Mouse (Mus musculus) gastrocnemius, postnatal 25 days (tissue): ENCODE measurements around the gene Ankrd27. TPM values are rescaled to one million over a fixed set of nuclear protein-coding genes. Genes with fewer than 3 reads are reported as not detected.

Experiments
- DNase-seq: peaks from one replicate; pipeline ENCODE4 v3.0.0; 2022
- total RNA-seq, 2 experiments: library from RNA; stranded (reverse); gene quantifications; 1 replicate in 1 of 2; 2 replicates in 1 of 2; pipeline ENCODE4 v1.2.3; 2021

Gene Ankrd27
- total RNA-seq, 2 experiments from 2014 or later, result 7.9 to 11.1 TPM

DNA sequence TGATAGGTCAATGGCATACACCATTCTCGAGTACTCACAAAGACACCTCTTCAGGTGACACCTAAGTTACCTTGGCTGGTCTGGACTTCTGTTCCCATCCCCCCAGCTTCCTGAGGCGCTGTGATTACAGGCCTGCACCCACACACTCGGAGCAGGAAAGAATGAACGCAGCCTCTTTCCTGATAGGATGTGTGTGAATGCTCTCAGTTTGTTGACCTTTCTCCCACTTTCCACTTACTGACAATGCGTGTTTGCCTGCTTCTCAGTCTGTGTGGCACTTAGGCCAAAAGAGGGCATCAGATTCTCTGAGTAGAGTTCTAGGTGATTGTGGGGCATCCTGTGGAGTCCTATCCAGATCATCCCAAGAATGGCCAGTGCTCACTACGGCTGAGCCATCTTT lies 54.0 kb downstream of the Ankrd27 start:
- DNase-seq, result no peak

GRCm38 (mm10) chr7:35646317-35647081 lies 60.5 kb downstream of the Ankrd27 start:
- peak; percentile 12 for DNase-seq

DNA sequence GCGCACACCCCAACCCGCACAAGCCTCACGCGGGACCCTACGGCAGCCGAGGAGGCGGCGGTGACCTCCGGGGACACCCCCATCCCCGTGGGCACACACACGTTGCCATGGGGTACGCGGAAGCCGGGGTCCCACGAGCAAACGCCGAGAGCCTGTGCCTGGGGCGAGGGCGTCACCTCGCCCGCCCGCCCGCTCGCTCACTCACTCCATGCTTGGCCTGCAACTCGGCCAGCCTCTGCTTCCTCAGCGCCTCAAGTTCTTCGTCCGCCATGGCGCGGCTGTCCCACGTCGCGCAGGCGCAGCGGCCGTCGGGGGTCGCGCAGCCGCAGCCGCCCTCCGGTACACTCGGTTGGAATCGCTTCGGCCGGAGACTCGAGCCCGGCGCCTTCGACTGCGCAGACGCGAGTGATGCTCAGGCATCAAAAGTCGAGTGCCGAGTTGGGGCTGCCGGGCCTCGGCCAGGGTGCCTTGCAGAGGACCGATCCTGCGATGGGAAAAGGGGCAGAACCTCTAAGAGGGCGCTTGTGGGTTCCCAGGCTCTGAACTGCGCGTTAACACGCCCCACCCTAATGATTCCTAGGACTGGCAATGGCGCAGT lies 61.2 kb downstream of the Ankrd27 start, which contains the start of gene Pdcd5:
Gene Pdcd5 (minus strand): TSS at position 421 of the 598 bp plus-strand sequence.
- peak; percentile 95 for DNase-seq

GRCm38 (mm10) chr7:35648239-35649069 lies 62.4 kb downstream of the Ankrd27 start:
- DNase-seq, result no peak

- DNase-seq, result peak; percentile 39
Measured at GRCm38 (mm10) chr7:35649071-35649470, 63.0 kb downstream of the Ankrd27 start.

- DNase-seq, result peak; percentile 11
Measured at GRCm38 (mm10) chr7:35650716-35651410, 64.8 kb downstream of the Ankrd27 start.

DNA sequence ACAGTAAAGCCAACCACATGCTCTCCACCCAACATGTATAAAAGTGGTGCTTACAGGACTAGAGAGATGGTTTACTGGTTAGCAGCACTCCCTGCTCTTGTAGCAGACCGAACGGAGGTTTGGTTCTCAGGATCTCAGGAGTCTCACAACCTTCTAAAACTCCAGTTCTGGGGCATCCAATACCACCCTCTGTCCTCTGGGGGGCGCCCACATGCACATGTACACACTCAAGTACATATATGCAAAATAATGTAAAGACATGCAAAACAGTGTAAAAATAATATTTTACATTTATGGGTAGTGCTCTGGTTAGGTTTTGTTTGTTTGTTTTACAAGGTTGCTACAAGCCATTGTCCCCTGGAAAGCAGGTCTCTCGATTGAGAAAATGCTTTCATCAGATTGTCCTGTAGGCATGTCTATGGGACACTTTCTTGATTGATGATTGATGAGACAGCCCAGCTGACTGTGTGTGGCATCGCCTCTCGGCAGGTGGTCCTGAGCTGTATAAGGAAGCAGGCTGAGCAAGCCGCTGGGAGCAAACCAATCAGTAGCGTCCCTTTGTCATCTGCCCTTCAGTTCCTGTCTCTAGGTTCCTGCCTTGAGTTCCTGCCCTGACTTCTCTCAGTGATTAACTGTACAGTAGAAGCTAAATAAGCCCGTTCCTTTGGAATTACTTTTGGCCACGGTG lies 65.7 kb downstream of the Ankrd27 start:
- no peak for DNase-seq

- DNase-seq, result no peak
Measured at GRCm38 (mm10) chr7:35657829-35658228, 71.8 kb downstream of the Ankrd27 start.

DNA sequence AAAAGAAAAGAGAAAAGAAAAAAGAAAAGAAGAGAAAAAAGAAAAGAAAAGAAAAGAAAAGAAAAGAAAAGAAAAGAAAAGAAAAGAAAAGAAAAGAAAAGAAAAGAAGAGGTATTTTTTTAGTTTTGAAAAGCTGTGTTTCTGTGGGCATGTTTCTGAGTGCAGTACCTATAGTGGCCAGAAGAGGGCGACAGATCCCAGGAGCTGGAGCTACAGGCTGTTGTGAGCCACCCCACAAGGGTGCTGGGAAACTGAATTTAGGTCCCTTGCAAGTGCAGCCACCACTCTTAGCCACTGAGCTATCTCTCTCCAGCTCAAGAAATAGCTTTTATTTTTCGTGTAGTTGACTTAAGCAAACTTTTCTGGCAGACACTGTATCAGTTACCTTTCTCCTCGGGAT lies 73.1 kb downstream of the Ankrd27 start:
- no peak for DNase-seq

- no peak for DNase-seq
Measured at GRCm38 (mm10) chr7:35663790-35664376, 77.8 kb downstream of the Ankrd27 start.

- DNase-seq, result no peak
Measured at GRCm38 (mm10) chr7:35668066-35669041, 82.3 kb downstream of the Ankrd27 start.

DNA sequence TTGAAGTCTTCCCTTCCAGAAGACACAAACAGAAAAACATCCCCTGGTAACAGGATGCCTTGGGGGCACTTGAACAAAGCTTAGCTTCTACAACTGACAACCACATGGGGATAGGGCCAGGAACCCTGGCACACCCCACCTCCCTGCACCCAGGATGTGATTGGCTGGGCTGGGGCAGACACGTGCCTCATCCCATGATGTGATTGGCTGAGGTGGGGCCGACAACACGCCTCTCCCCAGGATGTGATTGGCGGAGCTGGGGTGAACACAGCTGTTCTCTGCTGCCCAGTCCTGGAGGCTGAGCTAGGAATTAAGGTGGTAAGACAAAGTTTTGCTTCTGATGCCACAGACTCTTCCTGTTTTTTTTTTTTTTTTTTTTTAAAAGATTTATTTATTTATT lies 92.9 kb downstream of the Ankrd27 start:
- DNase-seq, result no peak

GRCm38 (mm10) chr7:35681559-35681958 lies 95.5 kb downstream of the Ankrd27 start:
- no peak for DNase-seq

DNA sequence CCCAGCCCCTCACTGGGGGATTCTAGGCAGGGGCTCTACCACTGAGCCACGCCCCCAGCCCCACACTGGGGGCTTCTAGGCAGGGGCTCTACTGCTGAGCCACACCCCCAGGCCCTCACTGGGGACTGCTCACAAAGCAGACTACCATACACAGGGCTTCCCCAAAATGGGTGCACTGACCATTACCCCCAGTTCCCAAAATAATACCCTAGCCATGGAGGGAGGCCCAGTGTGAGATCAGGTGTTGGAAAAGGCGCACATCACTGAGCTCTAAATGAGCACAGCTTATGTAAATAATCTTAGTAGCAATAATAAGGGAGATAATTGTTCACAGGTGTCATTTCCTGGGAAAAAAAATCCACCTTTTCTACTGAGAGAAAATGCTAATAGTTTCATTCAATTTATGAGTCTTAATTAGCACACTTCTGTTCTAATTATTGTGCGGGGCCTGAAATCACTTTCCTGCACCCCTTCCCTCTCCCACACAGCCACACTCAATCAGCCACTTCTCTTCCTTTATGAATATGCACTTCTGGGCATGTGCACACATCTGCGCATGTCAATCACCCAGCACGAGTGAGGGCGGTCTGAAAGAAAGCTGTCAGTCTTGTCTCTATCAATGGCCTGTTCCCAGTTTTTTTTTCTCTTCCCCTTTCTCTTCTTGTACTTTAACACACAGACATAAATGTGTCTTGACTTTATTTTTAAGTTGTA lies 97.5 kb downstream of the Ankrd27 start:
- DNase-seq, result no peak

DNA sequence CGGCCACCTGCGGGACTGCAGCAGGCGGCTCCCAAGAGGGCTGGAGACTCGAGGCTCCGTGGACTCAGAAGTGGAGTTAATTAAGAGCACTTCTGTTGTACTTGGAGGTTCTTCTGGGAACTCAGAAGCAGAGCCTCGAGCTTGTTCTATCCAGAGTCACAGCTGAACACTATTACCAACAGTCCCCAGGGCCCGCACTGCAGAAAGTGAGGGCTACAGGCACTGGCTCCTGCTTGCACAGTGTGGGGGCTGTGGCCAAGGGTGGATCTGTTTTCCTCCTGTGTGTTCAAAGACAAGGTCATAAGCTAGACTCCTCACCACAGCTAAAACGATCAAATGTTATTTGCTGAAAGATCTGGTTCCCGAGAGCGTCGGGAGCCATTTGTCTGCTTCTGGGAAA lies 100.2 kb downstream of the Ankrd27 start:
- DNase-seq, result peak; percentile 43

DNA sequence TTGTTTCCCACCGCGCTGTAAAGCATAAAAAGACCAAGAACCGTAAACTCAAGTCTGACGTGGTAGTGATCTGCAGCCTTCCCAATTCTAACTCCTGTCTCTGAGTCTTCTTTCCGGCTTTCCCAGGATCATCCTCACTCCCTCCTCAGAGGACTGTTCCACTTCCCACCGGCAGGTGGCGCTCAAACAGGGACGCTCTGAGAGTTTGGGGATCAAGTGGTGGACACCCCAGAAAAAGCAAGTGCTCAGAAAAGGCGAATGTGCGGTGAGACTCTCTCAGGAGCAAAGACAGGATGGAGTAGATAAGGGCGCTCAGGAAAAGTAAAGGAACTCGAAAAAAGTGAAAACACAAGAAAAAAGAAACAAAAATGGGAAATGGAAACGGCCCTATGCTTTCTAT lies 100.7 kb downstream of the Ankrd27 start:
- DNase-seq, result peak; percentile 19

DNA sequence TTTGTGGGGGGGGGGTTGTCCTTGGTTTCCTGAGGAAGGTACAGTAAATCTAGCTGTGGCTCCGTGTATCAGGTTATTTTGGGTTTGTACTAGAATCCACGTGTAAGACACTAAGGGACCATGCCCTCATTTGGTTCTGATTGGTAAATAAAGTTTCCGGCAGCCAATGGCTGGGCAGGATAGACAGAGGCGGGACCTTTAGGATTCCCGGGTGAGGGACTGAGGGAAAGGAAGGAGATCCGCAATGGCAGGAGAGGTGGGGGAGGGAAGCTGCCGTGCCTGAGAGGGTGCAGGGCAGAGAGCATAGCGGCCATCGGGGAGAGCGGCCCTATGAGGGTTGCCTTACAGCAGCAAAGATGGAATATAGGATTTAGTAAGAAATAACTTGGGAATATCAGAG lies 101.2 kb downstream of the Ankrd27 start:
- no peak for DNase-seq

DNA sequence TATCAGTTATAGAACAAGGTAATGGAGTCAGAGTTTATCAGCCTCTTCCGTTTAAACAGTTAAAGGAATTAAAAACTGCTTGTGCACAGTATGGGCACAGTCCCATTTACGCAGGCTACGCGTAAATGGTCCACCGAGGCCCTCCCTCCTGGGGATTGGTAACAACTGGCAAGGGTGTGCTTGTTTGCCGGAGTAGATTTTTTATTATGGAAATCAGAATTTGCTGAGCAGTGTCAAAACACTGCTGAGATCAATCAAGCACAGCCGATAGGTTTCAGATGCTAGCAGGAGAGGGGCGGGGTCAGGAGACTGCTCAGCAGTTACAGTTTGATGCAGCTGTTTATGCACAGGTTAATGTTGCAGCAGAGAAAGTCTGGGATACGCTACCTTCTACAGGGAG lies 102.2 kb downstream of the Ankrd27 start:
- DNase-seq, result no peak
